In genomic region chr6:115583430-115584125, GRCm38 (mm10) we compare ENCODE assay signal across 20 mouse cellular contexts. TPM values are rescaled to one million over a fixed set of nuclear protein-coding genes. Genes with fewer than 3 reads are reported as not detected.
DNase-seq lines count a peak whose midpoint lies in the region; ATAC-seq and TF ChIP-seq lines count a peak whose summit lies in the region.
"Had no signal": no experiment of that assay in that cellular context is flagged by ENCODE, and none has a peak within 500 bp of the region (broad histone marks: within the 10 kb centered on the region; RNA-seq: fewer than 3 reads in every experiment).

No protein-coding gene starts in this region.

- H3K36me3 ChIP-seq in forebrain, postnatal 0 days (ENCODE audit: insufficient read depth): peaks cover 28% of the 10 kb centered on the region

- ATAC-seq in common myeloid progenitor, adult 5-6 weeks (replicated peaks; ENCODE audit: low read depth, poor library complexity, severe bottlenecking): peak; percentile 45
- ATAC-seq in neutrophil, adult 5-6 weeks (ENCODE audit: extremely low read depth, insufficient number of reproducible peaks, low FRiP score, poor library complexity, severe bottlenecking): peak; percentile 10; the same call in 1 of the 2 replicates
- no peak for ATAC-seq in forebrain, postnatal 0 days
- ATAC-seq: forebrain, embryonic 16.5 days had no signal

- no peak for TF ChIP-seq CTCF in forebrain, postnatal 0 days (IDR thresholded peaks at IDR 0.05; ENCODE audit: low read depth)

- no peak overlapping the region for H3K4me3 ChIP-seq in forebrain, postnatal 0 days (ENCODE audit: low read depth, low read length)
- H3K4me3 ChIP-seq: embryonic facial prominence, embryonic 13.5 days; forebrain, embryonic 12.5 days; heart, adult 2 months; heart, embryonic 12.5 days; hindbrain, embryonic 10.5 days; hindbrain, embryonic 15.5 days had no signal

- H3K9ac ChIP-seq in forebrain, postnatal 0 days: no peak overlapping the region
- H3K9ac ChIP-seq: embryonic facial prominence, embryonic 13.5 days; forebrain, embryonic 12.5 days; heart, embryonic 12.5 days; hindbrain, embryonic 15.5 days had no signal

- H3K27me3 ChIP-seq in forebrain, postnatal 0 days (ENCODE audit: insufficient read depth, low read length): no peaks in the 10 kb centered on the region
- H3K27me3 ChIP-seq: embryonic facial prominence, embryonic 13.5 days; forebrain, embryonic 12.5 days; heart, embryonic 12.5 days; hindbrain, embryonic 15.5 days had no signal

- no peak overlapping the region for H3K27ac ChIP-seq in forebrain, postnatal 0 days (ENCODE audit: low read depth, low read length)
- H3K27ac ChIP-seq: embryonic facial prominence, embryonic 13.5 days; forebrain, embryonic 12.5 days; heart, adult 2 months; hindbrain, embryonic 10.5 days; hindbrain, embryonic 15.5 days had no signal

- 84% methylated on average over 6 of the region's 6 CpGs for WGBS in forebrain, postnatal 0 days

- H3K9me3 ChIP-seq in forebrain, postnatal 0 days (ENCODE audit: low read length): no peaks in the 10 kb centered on the region
- H3K9me3 ChIP-seq: embryonic facial prominence, embryonic 13.5 days; forebrain, embryonic 12.5 days; heart, embryonic 12.5 days; hindbrain, embryonic 10.5 days; hindbrain, embryonic 15.5 days had no signal

- H3K4me2 ChIP-seq in forebrain, postnatal 0 days (ENCODE audit: low read depth): no peak overlapping the region
- H3K4me2 ChIP-seq: embryonic facial prominence, embryonic 13.5 days; forebrain, embryonic 12.5 days; heart, embryonic 12.5 days; hindbrain, embryonic 15.5 days had no signal

- DNase-seq in 3134 (ENCODE audit: extremely low read depth, insufficient read length, low spot score): peak; percentile 64
- DNase-seq in 416B (ENCODE audit: low read depth): peak; percentile 42
- no peak for DNase-seq in cerebellum, adult 9-10 months
- no peak for DNase-seq in forebrain, postnatal 0 days
- no peak for DNase-seq in urinary bladder, adult 18-20 months (ENCODE audit: low spot score in 2 of 2)
- DNase-seq: adrenal gland, postnatal 10 days; cerebellum, adult 11 months; cerebellum, adult 8-10 months; cerebellum, postnatal 25 days; gastrocnemius, postnatal 36 days; heart, adult 2 months had no signal

- H3K4me1 ChIP-seq in forebrain, postnatal 0 days (ENCODE audit: insufficient read depth): no peaks in the 10 kb centered on the region
- H3K4me1 ChIP-seq: embryonic facial prominence, embryonic 13.5 days; forebrain, embryonic 12.5 days; hindbrain, embryonic 10.5 days; hindbrain, embryonic 15.5 days had no signal

RNA-seq across cellular contexts. Expression of gene Mkrn2os, which starts 8.8 kb away (rescaled TPM):
- not detected in 2 replicates for total RNA-seq in common myeloid progenitor, adult 5-6 weeks (2017)
- not detected in 2 replicates for total RNA-seq in neutrophil, adult 5-6 weeks (2017)
- 0.38 TPM in 1 of 2 replicates, not detected in the other for total RNA-seq in forebrain, postnatal 0 days (2014; rRNA removed)
- polyA plus RNA-seq in forebrain, postnatal 0 days (2015; fragmentation: Nextera tagmentation; extraction: Ambion mirVana): 0.34 and 0.35 TPM in 2 replicates
- total RNA-seq: gastrocnemius, adult 8-10 months had no signal

RNA-seq across cellular contexts. Expression of gene Mkrn2, which starts 18.1 kb away (rescaled TPM):
- 19.9 and 21.8 TPM in 2 replicates for total RNA-seq in common myeloid progenitor, adult 5-6 weeks (2017)
- 13.4 and 17.6 TPM in 2 replicates for total RNA-seq in neutrophil, adult 5-6 weeks (2017)
- total RNA-seq in forebrain, postnatal 0 days (2014; rRNA removed): 25.4 and 28.2 TPM in 2 replicates
- 43.7 and 46.0 TPM in 2 replicates for polyA plus RNA-seq in forebrain, postnatal 0 days (2015; fragmentation: Nextera tagmentation; extraction: Ambion mirVana)

RNA-seq across cellular contexts. Expression of gene Tsen2, which starts 39.1 kb away (rescaled TPM):
- total RNA-seq in common myeloid progenitor, adult 5-6 weeks (2017): 14.7 and 20.9 TPM in 2 replicates
- total RNA-seq in neutrophil, adult 5-6 weeks (2017): 5.4 and 6.0 TPM in 2 replicates
- total RNA-seq in forebrain, postnatal 0 days (2014; rRNA removed): 31.5 and 33.7 TPM in 2 replicates
- polyA plus RNA-seq in forebrain, postnatal 0 days (2015; fragmentation: Nextera tagmentation; extraction: Ambion mirVana): 34.4 and 35.6 TPM in 2 replicates

Comparison
In these comparisons a context has a peak if more than half of its experiments do, and no peak if none do; other contexts are left out.
1. DNase-seq: peak in 3134 (single experiment) and 416B (single experiment); none in cerebellum, adult 9-10 months (single experiment), forebrain, postnatal 0 days (single experiment) and urinary bladder, adult 18-20 months (0 of 2).